ENCODE assay signal across 8 mouse cellular contexts in genomic region chr3:98226988-98227610, GRCm38 (mm10). TPM values are rescaled to one million over a fixed set of nuclear protein-coding genes. Genes with fewer than 3 reads are reported as not detected.
DNase-seq lines count a peak whose midpoint lies in the region; ATAC-seq and TF ChIP-seq lines count a peak whose summit lies in the region.

No protein-coding gene starts in this region.

- H3K36me3 ChIP-seq in hindbrain, embryonic 12.5 days = no peaks in the 10 kb centered on the region

- H3K27me3 ChIP-seq in cerebellum, adult 2 months (ENCODE audit: control insufficient read depth, insufficient read depth, low read length) = no peaks in the 10 kb centered on the region
- H3K27me3 ChIP-seq in hindbrain, embryonic 12.5 days = 0 out of 2 replicates have a peak, but pooled peaks cover 3% of the 10 kb centered on the region

- no peak overlapping the region for H3K4me3 ChIP-seq in cerebellum, adult 2 months (replicated peaks; ENCODE audit: insufficient read depth, low read depth, low read length)
- no peak overlapping the region for H3K4me3 ChIP-seq in hindbrain, embryonic 12.5 days

- ATAC-seq in hindbrain, embryonic 12.5 days (ENCODE audit: low FRiP score) = peak; percentile 59
- peak; percentile 92 for ATAC-seq in megakaryocyte, adult 5-6 weeks (ENCODE audit: poor library complexity, severe bottlenecking)

- peak; percentile 71 for DNase-seq in MN1 (ENCODE audit: low spot score)
- DNase-seq in cerebellum, adult 2 months = peak; percentile 47 to 68
- peak; percentile 81 for DNase-seq in forelimb bud, embryonic 11.5 days (ENCODE audit: low read depth, low spot score)
- peak; percentile 86 to 91 for DNase-seq in layer of hippocampus, postnatal 10 days (ENCODE audit: low spot score in 2 of 2)
- peak; percentile 85 to 86 for DNase-seq in right cerebral cortex, adult 2 months (ENCODE audit: low spot score in 2 of 2)
- DNase-seq in urinary bladder, adult 2 months (ENCODE audit: low spot score) = peak; percentile 56

- H3K9ac ChIP-seq in hindbrain, embryonic 12.5 days = no peak overlapping the region

- H3K9me3 ChIP-seq in hindbrain, embryonic 12.5 days (replicated peaks) = no peaks in the 10 kb centered on the region

- no peak for TF ChIP-seq POLR2A in cerebellum, adult 2 months (IDR thresholded peaks at IDR 0.05; ENCODE audit: borderline replicate concordance, insufficient read depth, low read length)

- H3K27ac ChIP-seq in cerebellum, adult 2 months (ENCODE audit: insufficient read depth, low read length) = no peak overlapping the region
- H3K27ac ChIP-seq in hindbrain, embryonic 12.5 days = no peak overlapping the region

- WGBS in cerebellum, adult 2 months = 34% methylated on average over 19 of the region's 19 CpGs
- WGBS in hindbrain, embryonic 12.5 days = 36% methylated on average over 19 of the region's 19 CpGs

- no peaks in the 10 kb centered on the region for H3K4me1 ChIP-seq in cerebellum, adult 2 months (ENCODE audit: control insufficient read depth, insufficient read depth, low read length)
- 0 out of 2 replicates have a peak, but pooled peaks cover 2% of the 10 kb centered on the region for H3K4me1 ChIP-seq in hindbrain, embryonic 12.5 days

- H3K4me2 ChIP-seq in hindbrain, embryonic 12.5 days (replicated peaks) = no peak overlapping the region

- peak; percentile 88 for TF ChIP-seq CTCF in cerebellum, adult 2 months (IDR thresholded peaks at IDR 0.05; ENCODE audit: borderline replicate concordance, insufficient read depth, low read depth, low read length)

RNA-seq across cellular contexts. Expression of gene Reg4, which starts 5.1 kb away (rescaled TPM):
- polyA plus RNA-seq in cerebellum, adult 2 months (2012; rRNA removed) = not detected in 2 replicates
- not detected in 2 replicates for polyA plus RNA-seq in hindbrain, embryonic 12.5 days (2016; fragmentation: Nextera tagmentation; extraction: Ambion mirVana)
- total RNA-seq in layer of hippocampus, postnatal 10 days (2021) = not detected
- not detected in 2 replicates for total RNA-seq in megakaryocyte, adult 5-6 weeks (2015)
- total RNA-seq in megakaryocyte, adult 5-6 weeks (2017) = not detected in 2 replicates
- polyA plus RNA-seq in urinary bladder, adult 2 months (2012; rRNA removed) = not detected in 2 replicates

RNA-seq across cellular contexts. Expression of gene Hmgcs2, which starts 53.1 kb away (rescaled TPM):
- 2.1 and 3.3 TPM in 2 replicates for polyA plus RNA-seq in cerebellum, adult 2 months (2012; rRNA removed)
- polyA plus RNA-seq in hindbrain, embryonic 12.5 days (2016; fragmentation: Nextera tagmentation; extraction: Ambion mirVana) = 4.0 and 5.6 TPM in 2 replicates
- total RNA-seq in layer of hippocampus, postnatal 10 days (2021) = 10 to 100 TPM; 11.5 to 13.6 TPM
- 0.46 TPM in 1 of 2 replicates, not detected in the other for total RNA-seq in megakaryocyte, adult 5-6 weeks (2015)
- total RNA-seq in megakaryocyte, adult 5-6 weeks (2017) = 0.11 and 0.24 TPM in 2 replicates
- 55.3 and 70.4 TPM in 2 replicates for polyA plus RNA-seq in urinary bladder, adult 2 months (2012; rRNA removed)
